Mouse (Mus musculus) limb, embryonic 14.5 days (tissue): Measurements from ENCODE around the gene Aldh1b1. TPM values are rescaled to one million over a fixed set of nuclear protein-coding genes. Genes with fewer than 3 reads are reported as not detected.
A peak's percentile ranks its signal among the peaks of the same experiment; 100 is the strongest.

Source experiments
- ATAC-seq: fragments of 200-750 bp; cut with Nextera tagmentation; 2 replicates; pipeline ENCODE4 v1.8.0; 2017; ENCODE audit warnings: low read depth, moderate number of reproducible peaks, moderate TSS enrichment; ENCODE audit not compliant: low FRiP score
- DNase-seq: peaks from one replicate; pipeline ENCODE4 v3.0.0-alpha.2; 2015; ENCODE audit warnings: low spot score
- H3K27ac ChIP-seq: fragments of 300-500 bp; sonication (generic); replicated peaks from 2 replicates; pipeline ENCODE4 v1.5.1; 2014; ENCODE audit warnings: low read depth, mild to moderate bottlenecking, low read length, moderate library complexity, mixed read lengths
- H3K27me3 ChIP-seq: fragments of 300-500 bp; sonication (generic); 2 replicates; pipeline ENCODE4 v1.6.1; 2014; ENCODE audit warnings: low read length, mixed read lengths; ENCODE audit not compliant: control insufficient read depth, insufficient read depth
- H3K36me3 ChIP-seq: fragments of 300-500 bp; sonication (generic); 2 replicates; pipeline ENCODE4 v1.6.1; 2014; ENCODE audit warnings: mild to moderate bottlenecking, low read length, moderate library complexity, mixed read lengths; ENCODE audit not compliant: control insufficient read depth, insufficient read depth
- H3K4me1 ChIP-seq: fragments of 300-500 bp; sonication (generic); 2 replicates; pipeline ENCODE4 v1.6.1; 2014; ENCODE audit warnings: antibody characterized with exemption, low read length, mixed read lengths; ENCODE audit not compliant: control insufficient read depth, insufficient read depth
- H3K4me2 ChIP-seq: fragments of 300-500 bp; sonication (generic); replicated peaks from 2 replicates; pipeline ENCODE4 v1.6.1; 2014; ENCODE audit warnings: low read depth, mild to moderate bottlenecking, low read length, moderate library complexity; ENCODE audit not compliant: severe bottlenecking
- H3K4me3 ChIP-seq: fragments of 300-500 bp; sonication (generic); replicated peaks from 2 replicates; pipeline ENCODE4 v1.5.1; 2014; ENCODE audit warnings: low read length
- H3K9ac ChIP-seq: fragments of 300-500 bp; sonication (generic); 2 replicates; pipeline ENCODE4 v1.6.1; 2014; ENCODE audit warnings: mild to moderate bottlenecking, low read depth, low read length, moderate library complexity; ENCODE audit not compliant: severe bottlenecking
- H3K9me3 ChIP-seq: fragments of 300-500 bp; sonication (generic); 2 replicates; pipeline ENCODE4 v1.6.1; 2016; ENCODE audit warnings: low read length; ENCODE audit not compliant: control insufficient read depth
- POLR2A ChIP-seq: fragments of 200-500 bp; IDR thresholded peaks from 2 replicates; pipeline ENCODE4 v1.8.0; 2012; ENCODE audit warnings: inconsistent platforms, mild to moderate bottlenecking, moderate library complexity, borderline replicate concordance; ENCODE audit not compliant: insufficient read depth, insufficient read length; ENCODE audit errors: extremely low read depth
- WGBS: fragments of 180-500 bp; shearing (Covaris S2); extraction: QIAGEN DNeasy Blood & Tissue Kit; methylation state at CpG from one replicate; pipeline ENCODE4 v1.1.7; 2014; 5-methylcytosine and 5-hydroxymethylcytosine counted together
- polyA plus RNA-seq, 2 experiments: library from polyadenylated mRNA; depleted of rRNA in 1 of 2; stranded (reverse) in 1 of 2; unstranded in 1 of 2; fragments of >200 nt; fragmentation: Nextera tagmentation in 1 of 2; extraction: Ambion mirVana in 1 of 2; gene quantifications; 2 replicates each; pipeline versions ENCODE4 v1.2.1 to v1.2.3; 2012 to 2014

Gene Aldh1b1
- polyA plus RNA-seq, 2 experiments = 1.0 to 1.3 TPM

DNA sequence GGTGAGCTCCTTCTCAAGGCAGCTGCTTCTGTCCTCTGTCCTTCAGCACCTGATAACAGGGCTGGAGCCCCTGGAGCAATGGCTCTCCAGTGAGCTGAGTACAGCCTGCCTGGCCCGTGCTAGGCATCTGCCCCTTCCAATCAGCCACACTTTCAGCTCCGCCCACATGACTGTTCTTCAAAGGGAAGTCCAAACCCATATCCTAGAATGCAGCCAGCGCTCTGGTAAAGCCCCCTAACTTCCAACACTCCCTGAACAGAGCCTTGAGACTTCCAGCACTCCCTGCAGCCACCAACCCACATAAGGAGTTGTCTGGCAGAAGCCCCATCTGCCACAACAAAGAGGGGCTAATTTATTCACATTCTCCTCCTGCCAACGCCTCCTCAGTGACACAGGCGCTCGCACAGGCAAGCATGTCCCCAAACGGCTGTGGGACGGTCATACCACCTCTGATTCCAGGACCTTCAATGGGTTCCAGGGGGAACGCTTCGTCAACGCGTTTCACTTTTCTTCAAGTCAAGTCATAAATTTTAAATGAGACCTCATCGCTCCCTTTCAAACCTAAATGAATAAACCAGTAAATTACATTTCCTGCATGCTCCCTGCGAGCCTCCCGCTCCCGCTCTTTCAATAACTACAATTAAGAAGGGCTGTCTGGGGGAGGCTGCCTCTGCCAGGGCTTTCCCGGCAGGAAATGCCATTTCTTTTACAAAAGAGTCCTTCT lies 20.5 kb downstream of the Aldh1b1 start:
- 1% methylated on average over 16 of the region's 17 CpGs for WGBS
- ATAC-seq (no peak; the same call in 1 of the 2 replicates), DNase-seq (peak; percentile 32)
- TF ChIP-seq POLR2A = no peak
- no peak overlapping the region for H3K27ac ChIP-seq
- H3K4me3 ChIP-seq = peak overlapping the region; percentile 23
- H3K27me3 ChIP-seq = peaks cover 18% of the 10 kb centered on the region
- no peaks in the 10 kb centered on the region for H3K36me3 ChIP-seq
- H3K9me3 ChIP-seq = no peaks in the 10 kb centered on the region
- peak overlapping the region; percentile 28; the same call in 1 of the 2 replicates for H3K9ac ChIP-seq
- H3K4me2 ChIP-seq = peak overlapping the region; percentile 57
- peaks cover 16% of the 10 kb centered on the region for H3K4me1 ChIP-seq

DNA sequence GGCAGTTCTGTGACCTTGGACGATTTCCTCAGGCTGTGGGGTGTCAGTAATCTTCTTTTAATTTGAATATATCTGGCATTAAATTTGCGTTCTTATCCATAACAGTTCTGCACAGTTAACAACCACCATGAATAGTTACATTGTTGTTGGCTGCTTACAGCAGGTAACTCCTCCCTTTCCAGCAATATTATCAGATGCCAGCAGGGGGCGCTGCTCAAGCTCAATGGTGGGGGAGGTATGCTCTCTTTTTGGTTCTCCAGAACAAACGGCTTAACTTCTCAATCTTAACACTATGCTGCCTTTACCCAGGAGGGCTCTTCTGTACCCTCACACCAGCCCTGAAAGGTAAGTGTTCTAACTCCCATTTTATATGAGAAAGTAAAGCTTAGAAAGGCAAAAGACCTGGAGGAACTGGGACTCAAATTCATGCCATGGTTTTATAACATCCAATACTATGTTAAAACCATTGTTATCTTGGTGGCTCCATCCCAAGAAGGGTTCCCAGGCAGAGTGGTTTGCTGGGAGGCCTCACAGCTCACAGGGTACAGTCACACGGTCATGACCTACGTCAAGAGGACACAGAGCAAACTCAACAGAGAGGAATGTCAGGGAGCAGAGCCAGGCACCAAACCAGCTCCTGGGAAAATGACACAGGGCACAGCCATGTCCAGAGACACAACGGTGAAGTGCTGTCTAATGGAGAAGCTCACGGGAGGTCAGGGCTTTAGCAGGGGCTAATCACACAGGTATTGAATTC lies 21.4 kb downstream of the Aldh1b1 start:
- Histone ChIP-seq H3K27ac (no peak overlapping the region), H3K4me2 (peak overlapping the region; percentile 57), H3K9me3 (no peaks in the 10 kb centered on the region), H3K4me3 (no peak overlapping the region), H3K27me3 (peaks cover 26% of the 10 kb centered on the region), H3K36me3 (no peaks in the 10 kb centered on the region), H3K4me1 (peaks cover 16% of the 10 kb centered on the region), H3K9ac (no peak overlapping the region)
- TF ChIP-seq POLR2A = no peak
- peak; percentile 55 for DNase-seq
- no peak for ATAC-seq
- 42% methylated on average over 8 of the region's 8 CpGs for WGBS

DNA sequence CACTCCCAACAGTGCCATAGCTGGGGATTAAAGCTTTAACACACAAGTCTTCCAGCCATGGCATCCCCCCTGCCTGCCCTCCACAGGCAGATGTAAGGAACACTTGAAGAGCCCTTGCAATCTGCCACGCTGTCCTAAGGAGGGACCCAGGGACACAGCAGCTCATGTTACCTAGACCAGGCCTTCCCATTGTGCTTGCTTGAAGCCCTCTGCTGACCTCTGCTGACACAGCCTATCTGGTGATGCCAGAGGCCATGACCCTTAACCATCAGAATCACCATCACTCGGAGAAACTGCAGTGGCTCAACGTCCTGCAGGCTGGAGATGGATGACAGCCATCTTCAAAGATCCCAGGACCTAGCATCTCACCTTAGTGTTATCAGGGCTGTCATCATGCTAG lies 23.2 kb downstream of the Aldh1b1 start:
- Histone ChIP-seq H3K9me3 (no peaks in the 10 kb centered on the region), H3K4me1 (peaks cover 20% of the 10 kb centered on the region), H3K27ac (no peak overlapping the region), H3K4me3 (no peak overlapping the region), H3K36me3 (no peaks in the 10 kb centered on the region), H3K9ac (no peak overlapping the region), H3K27me3 (peaks cover 44% of the 10 kb centered on the region), H3K4me2 (no peak overlapping the region)
- no peak for TF ChIP-seq POLR2A
- ATAC-seq (no peak), DNase-seq (no peak)
- 38% methylated on average over 3 of the region's 3 CpGs for WGBS

DNA sequence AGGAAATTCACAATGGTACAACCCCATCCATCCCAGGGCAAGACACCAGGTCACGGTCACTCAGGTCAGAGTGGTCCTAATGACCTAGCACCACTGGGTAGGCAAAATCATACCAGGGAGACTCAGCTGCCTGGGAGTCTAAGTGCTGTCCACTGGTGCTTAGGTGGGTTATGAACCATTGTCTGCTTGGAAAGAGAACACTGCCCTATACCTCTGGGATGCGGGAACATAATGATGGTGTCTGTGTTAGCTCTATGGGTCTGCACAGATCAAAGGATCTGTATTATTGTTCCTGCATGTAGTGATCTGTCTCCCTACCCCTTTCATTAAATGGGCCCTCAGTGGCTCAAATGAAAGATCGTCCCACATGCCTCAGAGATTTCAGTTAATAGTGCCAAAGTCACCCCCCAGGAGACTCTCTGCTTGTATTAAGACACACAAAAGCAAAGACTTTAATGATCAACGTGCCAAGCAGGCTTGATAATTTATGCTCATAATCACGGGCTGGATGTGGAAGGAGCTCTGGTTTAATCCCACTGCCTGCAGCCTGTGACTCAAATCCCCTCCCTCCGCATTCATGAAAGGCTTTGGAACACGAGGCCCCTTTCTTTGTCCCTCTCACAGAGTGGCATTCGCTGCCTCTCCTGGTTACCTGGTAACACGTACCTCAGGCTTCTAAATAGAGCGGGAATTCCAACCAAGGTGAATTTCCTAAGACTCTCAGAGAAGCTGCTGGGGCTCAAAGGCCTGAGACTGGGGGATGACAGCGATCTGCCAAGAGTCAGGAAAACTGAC lies 24.2 kb downstream of the Aldh1b1 start:
- H3K36me3 ChIP-seq = no peaks in the 10 kb centered on the region
- WGBS = 22% methylated on average over 11 of the region's 11 CpGs
- H3K4me1 ChIP-seq = peaks cover 20% of the 10 kb centered on the region
- DNase-seq = no peak
- no peaks in the 10 kb centered on the region for H3K9me3 ChIP-seq
- peaks cover 54% of the 10 kb centered on the region for H3K27me3 ChIP-seq
- no peak for ATAC-seq
- H3K9ac ChIP-seq = no peak overlapping the region
- H3K4me2 ChIP-seq = no peak overlapping the region
- H3K4me3 ChIP-seq = no peak overlapping the region
- H3K27ac ChIP-seq = no peak overlapping the region
- no peak for TF ChIP-seq POLR2A
